Mouse (Mus musculus) lung, postnatal 0 days (tissue): ENCODE data around the gene Avpr1a. TPM values are rescaled to one million over a fixed set of nuclear protein-coding genes. Genes with fewer than 3 reads are reported as not detected.
A peak's percentile ranks its signal among the peaks of the same experiment; 100 is the strongest.

ENCODE experiments used
- ATAC-seq: fragments of 200-750 bp; cut with Nextera tagmentation; 2 replicates; pipeline ENCODE4 v1.8.0; 2017; ENCODE audit warnings: moderate library complexity
- DNase-seq: peaks from one replicate; pipeline ENCODE4 v3.0.0-alpha.2; 2016; ENCODE audit warnings: low spot score
- H3K27ac ChIP-seq: fragments of 300-500 bp; sonication (generic); 2 replicates; pipeline ENCODE4 v1.5.1; 2014; ENCODE audit warnings: antibody characterized with exemption, mild to moderate bottlenecking, low read length, mixed read lengths
- H3K27me3 ChIP-seq: fragments of 300-500 bp; sonication (generic); replicated peaks from 2 replicates; pipeline ENCODE4 v1.6.1; 2014; ENCODE audit warnings: low read length, mixed read lengths; ENCODE audit not compliant: insufficient read depth
- H3K36me3 ChIP-seq: fragments of 300-500 bp; sonication (generic); 2 replicates; pipeline ENCODE4 v1.6.1; 2014; ENCODE audit warnings: low read length, mixed read lengths; ENCODE audit not compliant: insufficient read depth
- H3K4me1 ChIP-seq: fragments of 300-500 bp; sonication (generic); 2 replicates; pipeline ENCODE4 v1.6.1; 2014; ENCODE audit warnings: antibody characterized with exemption, low read depth, low read length, mixed read lengths; ENCODE audit not compliant: insufficient read depth
- H3K4me2 ChIP-seq: fragments of 300-500 bp; sonication (generic); replicated peaks from 2 replicates; pipeline ENCODE4 v1.6.1; 2014; ENCODE audit warnings: low read depth, mild to moderate bottlenecking, low read length, moderate library complexity, mixed read lengths
- H3K4me3 ChIP-seq: fragments of 300-500 bp; sonication (generic); 2 replicates; pipeline ENCODE4 v1.5.1; 2014; ENCODE audit warnings: low read depth, low read length
- H3K9ac ChIP-seq: fragments of 300-500 bp; sonication (generic); replicated peaks from 2 replicates; pipeline ENCODE4 v1.6.1; 2014; ENCODE audit warnings: low read depth, mild to moderate bottlenecking
- H3K9me3 ChIP-seq: fragments of 300-500 bp; sonication (generic); 2 replicates; pipeline ENCODE4 v1.6.1; 2016; ENCODE audit warnings: low read length, mixed read lengths
- CTCF ChIP-seq: IDR thresholded peaks from 2 replicates; pipeline ENCODE4 v1.5.1; 2016; ENCODE audit warnings: antibody characterized with exemption, mild to moderate bottlenecking
- EP300 ChIP-seq: IDR thresholded peaks from 2 replicates; pipeline ENCODE4 v1.6.1; 2016; ENCODE audit warnings: antibody characterized with exemption, mild to moderate bottlenecking, control low read depth
- WGBS: fragments of 180-500 bp; shearing (Covaris S2); extraction: QIAGEN DNeasy Blood & Tissue Kit; methylation state at CpG from one replicate; pipeline ENCODE4 v1.1.7; 2014; 5-methylcytosine and 5-hydroxymethylcytosine counted together
- polyA plus RNA-seq: library from polyadenylated mRNA; unstranded; fragments of >200 nt; fragmentation: Nextera tagmentation; extraction: Ambion mirVana; gene quantifications from 2 replicates; pipeline ENCODE4 v1.2.1, GENCODE M21; 2015

The Avpr1a gene
- 0.10 and 0.18 TPM in 2 replicates for polyA plus RNA-seq

DNA sequence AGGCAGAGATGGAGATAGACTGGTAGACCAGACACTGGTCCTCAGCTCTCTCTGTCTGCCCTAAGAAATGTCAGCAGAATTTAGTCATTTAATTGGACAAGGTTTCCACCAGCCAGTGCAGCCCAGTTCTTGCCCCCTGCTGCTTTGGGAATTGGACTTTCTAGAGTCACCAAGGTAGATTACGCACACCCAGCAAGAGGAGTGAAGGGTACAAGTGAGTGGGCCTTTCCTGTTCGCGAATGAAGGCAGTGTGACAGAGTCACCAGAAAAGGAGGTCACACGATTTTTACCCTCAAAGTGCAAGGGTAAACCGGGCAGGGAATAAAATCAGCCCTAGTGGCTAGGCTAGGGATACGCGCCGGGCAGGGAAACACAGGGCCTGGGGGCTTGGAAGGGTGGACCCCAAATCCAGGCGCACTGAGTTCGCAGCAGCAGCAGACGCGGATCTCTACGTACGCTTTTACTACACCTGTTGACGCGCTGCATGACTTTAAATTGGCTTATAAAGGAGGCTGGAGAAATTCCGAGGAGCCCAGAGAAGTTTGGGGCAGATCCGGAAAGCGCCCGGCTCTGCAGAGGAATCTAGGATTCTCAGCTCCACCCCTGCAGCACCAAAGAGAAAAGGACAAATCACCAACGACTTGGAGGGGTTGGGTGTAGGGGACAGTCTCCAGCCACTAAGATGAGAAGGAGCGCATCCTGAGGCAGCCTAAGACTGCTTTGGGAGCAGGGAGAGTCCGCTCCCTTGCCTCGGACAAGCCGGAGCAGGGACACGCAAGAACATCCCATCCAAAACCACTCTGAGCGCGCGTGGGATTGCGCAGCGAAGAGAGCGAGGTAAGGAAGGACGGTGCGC, at the start of gene Avpr1a:
Gene Avpr1a (plus strand): TSS at position 639 of the 856 bp plus-strand sequence.
- no peak within 1 kb of the TSS for H3K9ac ChIP-seq
- peak within 1 kb of the TSS; percentile 38 for H3K4me3 ChIP-seq
- no peaks in the 10 kb centered on the region for H3K36me3 ChIP-seq
- no peaks in the 10 kb centered on the region for H3K9me3 ChIP-seq
- WGBS = 5% methylated on average over 34 of the region's 34 CpGs
- ATAC-seq (0 out of 2 replicates have a peak, but pooled peaks have one; percentile 25), DNase-seq (no peak)
- TF ChIP-seq EP300 = no peak
- TF ChIP-seq CTCF = no peak
- H3K4me2 ChIP-seq = peak within 1 kb of the TSS; percentile 72
- H3K4me1 ChIP-seq = peaks cover 12% of the 10 kb centered on the region; the same call in 1 of the 2 replicates
- peaks cover 21% of the 10 kb centered on the region; the same call in 1 of the 2 replicates for H3K27me3 ChIP-seq
- H3K27ac ChIP-seq = no peak within 1 kb of the TSS

- Histone ChIP-seq H3K4me2 (no peak overlapping the region), H3K9me3 (no peaks in the 10 kb centered on the region), H3K27ac (no peak overlapping the region), H3K4me3 (no peak overlapping the region), H3K9ac (no peak overlapping the region), H3K4me1 (no peaks in the 10 kb centered on the region), H3K27me3 (no peaks in the 10 kb centered on the region), H3K36me3 (no peaks in the 10 kb centered on the region)
- no peak for DNase-seq
- TF ChIP-seq CTCF (no peak), EP300 (no peak)
- WGBS = 29% methylated on average over 1 of the region's 1 CpGs
- ATAC-seq = no peak
These were observed 46.0 kb upstream of the Avpr1a start for GRCm38 (mm10) chr10:122402270-122402669.

GRCm38 (mm10) chr10:122406333-122406732, 42.0 kb upstream of the Avpr1a start:
- H3K36me3 ChIP-seq = no peaks in the 10 kb centered on the region
- no peak for ATAC-seq
- no peak overlapping the region for H3K4me2 ChIP-seq
- H3K4me3 ChIP-seq = no peak overlapping the region
- no peaks in the 10 kb centered on the region for H3K4me1 ChIP-seq
- DNase-seq = no peak
- no peaks in the 10 kb centered on the region for H3K9me3 ChIP-seq
- no peak overlapping the region for H3K27ac ChIP-seq
- no peak overlapping the region for H3K9ac ChIP-seq
- WGBS = 71% methylated on average over 6 of the region's 6 CpGs
- TF ChIP-seq EP300 = no peak
- no peak for TF ChIP-seq CTCF
- no peaks in the 10 kb centered on the region for H3K27me3 ChIP-seq

DNA sequence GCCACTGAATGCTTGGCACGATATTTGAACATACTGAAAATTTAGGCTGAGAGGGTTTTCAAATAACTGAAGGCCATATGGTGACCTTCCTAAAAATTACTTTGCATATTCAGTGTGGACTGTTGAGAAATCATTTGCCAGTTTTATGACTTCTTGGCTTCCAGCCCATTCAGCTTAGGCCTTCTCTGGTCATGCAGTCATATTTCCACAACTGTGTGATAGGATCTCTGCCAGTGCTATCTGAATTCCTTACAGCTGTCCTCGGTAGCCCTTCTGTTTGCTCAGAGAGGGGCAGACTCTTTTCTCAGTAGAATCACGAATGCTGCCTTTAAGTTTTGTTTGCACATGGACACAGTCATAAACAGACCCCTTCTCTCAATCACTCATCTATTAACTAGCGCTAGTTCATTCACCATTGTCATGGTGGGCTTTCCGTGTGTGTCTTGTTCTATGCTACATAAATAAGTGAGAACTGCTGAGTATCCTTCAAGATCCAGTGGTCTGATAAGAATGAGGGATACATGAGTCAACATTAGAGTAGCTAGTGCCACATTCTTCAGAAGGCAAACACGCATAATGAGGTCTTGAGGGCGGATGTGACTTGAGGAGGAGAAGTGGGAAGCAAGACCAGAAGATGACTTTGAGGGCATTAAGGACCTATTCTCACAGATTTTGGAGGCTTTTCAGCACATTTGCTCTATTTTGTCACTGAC, 39.4 kb upstream of the Avpr1a start:
- Histone ChIP-seq H3K4me2 (peak overlapping the region; percentile 6; the same call in 1 of the 2 replicates), H3K9ac (no peak overlapping the region), H3K27ac (no peak overlapping the region), H3K4me3 (no peak overlapping the region), H3K4me1 (no peaks in the 10 kb centered on the region), H3K27me3 (no peaks in the 10 kb centered on the region), H3K9me3 (no peaks in the 10 kb centered on the region), H3K36me3 (no peaks in the 10 kb centered on the region)
- 37% methylated on average over 7 of the region's 7 CpGs for WGBS
- ATAC-seq (peak; percentile 62), DNase-seq (peak; percentile 46)
- TF ChIP-seq CTCF (no peak), EP300 (no peak; the same call in 1 of the 2 replicates)

DNA sequence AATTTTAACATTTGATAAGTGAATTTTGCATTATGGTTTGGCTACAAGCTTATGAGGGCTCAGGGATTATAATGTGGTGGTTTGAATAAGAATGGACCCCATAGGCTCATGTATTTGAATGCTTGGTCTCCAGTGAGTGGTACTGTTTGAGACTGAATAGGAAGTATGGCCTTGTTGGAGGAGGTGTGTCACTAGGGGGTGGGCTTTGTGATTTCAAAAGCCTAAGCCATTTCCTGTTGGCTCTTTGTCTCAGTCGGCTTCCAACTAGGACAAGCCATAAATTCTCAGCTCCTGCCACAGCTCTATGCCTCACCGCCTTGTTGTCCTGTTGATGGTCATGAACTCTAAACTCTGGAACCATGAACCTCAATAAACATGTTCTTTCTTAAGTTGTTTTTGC, 37.5 kb upstream of the Avpr1a start:
- DNase-seq (no peak), ATAC-seq (no peak)
- 49% methylated on average over 2 of the region's 2 CpGs for WGBS

GRCm38 (mm10) chr10:122432690-122433089, 15.6 kb upstream of the Avpr1a start:
- no peak overlapping the region for H3K4me3 ChIP-seq
- no peak for TF ChIP-seq CTCF
- no peak for TF ChIP-seq EP300
- 24% methylated on average over 4 of the region's 4 CpGs for WGBS
- no peak overlapping the region for H3K9ac ChIP-seq
- no peak overlapping the region for H3K27ac ChIP-seq
- H3K27me3 ChIP-seq = no peaks in the 10 kb centered on the region
- H3K36me3 ChIP-seq = no peaks in the 10 kb centered on the region
- no peak overlapping the region for H3K4me2 ChIP-seq
- ATAC-seq (no peak), DNase-seq (no peak)
- H3K9me3 ChIP-seq = no peaks in the 10 kb centered on the region
- H3K4me1 ChIP-seq = no peaks in the 10 kb centered on the region

More for the DNA sequence above, 37.5 kb upstream of the Avpr1a start:
- Histone ChIP-seq H3K9ac (no peak overlapping the region), H3K4me1 (no peaks in the 10 kb centered on the region), H3K9me3 (no peaks in the 10 kb centered on the region), H3K27ac (no peak overlapping the region), H3K27me3 (no peaks in the 10 kb centered on the region), H3K36me3 (no peaks in the 10 kb centered on the region), H3K4me2 (no peak overlapping the region), H3K4me3 (no peak overlapping the region)
- no peak for TF ChIP-seq EP300
- TF ChIP-seq CTCF = no peak
